Mouse (Mus musculus): ENCODE measurements around the gene Ap5s1. TPM values are rescaled to one million over a fixed set of nuclear protein-coding genes. Genes with fewer than 3 reads are reported as not detected.

Ap5s1 gene
- total RNA-seq, 2 experiments from 2014 or later, result 11.3 to 11.4 TPM

DNA sequence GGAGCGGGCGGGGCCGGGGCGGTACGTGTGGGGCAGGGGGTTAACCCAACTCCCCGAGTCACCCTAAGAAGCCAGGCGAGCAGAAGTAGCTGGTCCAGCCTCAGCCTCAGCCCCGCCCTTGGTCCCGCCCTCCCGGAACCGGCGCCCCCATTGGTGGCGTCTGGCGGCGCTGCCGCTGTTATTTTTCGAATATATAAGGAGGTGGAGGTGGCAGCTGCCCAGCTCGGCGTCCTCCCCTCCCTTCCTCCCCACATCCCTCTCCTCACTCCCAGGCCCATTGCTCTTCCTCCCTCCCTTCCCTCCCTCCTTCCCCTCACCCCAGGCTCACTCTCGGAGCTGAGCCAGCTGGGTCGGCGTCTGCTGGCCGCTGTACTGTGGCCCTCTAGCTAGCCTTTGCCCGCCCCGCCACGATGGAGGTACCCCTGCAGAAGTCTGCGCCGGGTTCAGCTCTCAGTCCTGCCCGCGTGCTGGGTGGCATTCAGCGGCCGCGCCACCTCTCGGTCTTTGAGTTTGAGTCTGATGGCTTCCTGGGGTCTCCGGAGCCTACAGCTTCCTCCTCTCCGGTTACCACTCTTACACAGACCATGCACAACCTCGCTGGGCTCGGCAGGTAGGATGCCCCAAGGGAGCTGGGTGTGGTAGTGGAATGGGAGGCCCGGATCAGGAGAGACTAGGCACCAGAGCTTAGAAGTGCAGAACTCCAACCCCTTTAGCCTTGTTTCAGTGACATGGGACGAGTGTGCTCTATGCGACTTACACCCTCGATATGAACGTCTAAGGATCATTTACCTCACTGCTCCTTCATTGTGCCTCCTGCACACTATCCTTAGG lies 19.9 kb upstream of the Ap5s1 start, which contains the start of the genes Cdc25b and Spef1:
Gene Cdc25b (plus strand): TSS at position 179 of the 831 bp plus-strand sequence.
Gene Spef1 (minus strand): TSS at position 512 of the 831 bp plus-strand sequence.
- peak; percentile 78 for ATAC-seq (replicated peaks; ENCODE audit: low FRiP score, poor library complexity, severe bottlenecking)

DNA sequence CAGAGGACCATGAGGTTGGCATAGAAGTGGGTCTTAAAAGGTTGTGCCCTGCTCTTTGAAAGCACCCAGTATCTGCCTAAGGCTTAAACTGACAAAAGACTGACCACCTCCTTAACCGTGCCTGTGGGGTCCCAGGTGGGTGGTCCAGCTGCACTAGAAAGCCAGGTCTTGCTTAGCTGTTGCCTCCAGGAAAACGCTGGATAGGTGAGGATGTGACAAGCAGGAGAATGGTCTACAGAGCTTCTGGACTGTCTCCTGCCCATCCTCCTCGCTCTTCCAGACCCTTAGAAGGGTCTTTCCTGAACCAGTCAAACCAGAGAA lies 19.3 kb upstream of the Ap5s1 start:
- 0 out of 2 replicates have a peak, but pooled peaks have one; percentile 1 for ATAC-seq (replicated peaks; ENCODE audit: low FRiP score, poor library complexity, severe bottlenecking)

DNA sequence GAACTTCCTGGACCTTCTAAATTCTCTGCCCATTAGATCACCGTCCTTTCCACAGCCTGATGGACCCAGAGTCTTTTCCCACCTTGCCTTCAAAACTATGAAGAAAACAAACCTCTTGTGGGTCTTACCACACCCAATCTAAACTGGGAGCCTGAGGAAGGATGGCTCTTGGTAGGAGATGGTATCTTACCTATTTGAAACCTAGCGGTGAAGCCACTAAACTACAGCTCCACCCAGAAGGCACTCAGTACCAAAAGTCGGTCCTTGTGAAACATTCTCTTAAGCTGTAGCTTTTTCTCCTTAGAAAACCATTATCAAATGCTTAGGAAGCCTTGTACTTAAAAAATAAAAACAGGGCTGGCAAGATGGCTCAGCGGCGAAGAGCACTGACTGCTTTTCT lies 18.6 kb upstream of the Ap5s1 start:
- peak; percentile 64 for ATAC-seq (replicated peaks; ENCODE audit: low FRiP score, poor library complexity, severe bottlenecking)

DNA sequence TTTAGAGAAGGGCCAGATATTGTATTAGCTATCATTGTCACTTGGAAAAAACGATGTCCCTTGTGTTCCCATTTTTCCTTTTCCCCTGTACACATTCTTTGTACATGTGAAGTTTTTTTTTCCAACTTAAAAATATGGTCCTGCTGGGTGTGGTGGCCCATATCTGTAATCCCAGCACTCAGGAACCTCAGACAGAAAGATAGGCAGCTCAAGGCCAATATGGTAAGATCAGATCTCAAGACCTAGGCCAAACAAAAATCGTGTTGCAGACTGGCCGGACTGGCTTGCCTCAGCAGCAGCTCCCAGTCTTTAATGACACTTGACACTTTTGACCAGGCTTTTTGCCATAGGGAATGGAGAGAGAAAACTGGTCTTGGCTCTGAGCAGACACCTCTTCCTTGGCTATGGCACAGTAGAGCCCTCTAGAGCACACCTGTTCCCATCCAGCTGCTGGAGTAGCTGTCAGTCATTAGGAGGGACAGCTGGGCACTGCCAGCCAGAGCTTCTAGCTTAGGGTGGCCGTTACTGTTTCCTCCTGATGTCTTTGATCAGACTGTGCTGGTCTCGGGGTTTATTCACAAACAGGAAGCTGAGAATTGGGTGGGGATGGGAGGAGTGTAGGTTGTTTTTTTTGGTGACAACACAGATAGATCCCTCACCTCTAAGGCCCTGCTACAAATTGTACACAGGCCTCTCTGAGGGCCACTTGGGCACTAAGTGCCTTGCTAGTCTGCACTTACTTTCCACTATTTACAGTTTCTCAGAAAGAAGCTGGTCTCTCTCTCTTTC lies 17.2 kb upstream of the Ap5s1 start:
- peak; percentile 41 for ATAC-seq (replicated peaks; ENCODE audit: low FRiP score, poor library complexity, severe bottlenecking)

DNA sequence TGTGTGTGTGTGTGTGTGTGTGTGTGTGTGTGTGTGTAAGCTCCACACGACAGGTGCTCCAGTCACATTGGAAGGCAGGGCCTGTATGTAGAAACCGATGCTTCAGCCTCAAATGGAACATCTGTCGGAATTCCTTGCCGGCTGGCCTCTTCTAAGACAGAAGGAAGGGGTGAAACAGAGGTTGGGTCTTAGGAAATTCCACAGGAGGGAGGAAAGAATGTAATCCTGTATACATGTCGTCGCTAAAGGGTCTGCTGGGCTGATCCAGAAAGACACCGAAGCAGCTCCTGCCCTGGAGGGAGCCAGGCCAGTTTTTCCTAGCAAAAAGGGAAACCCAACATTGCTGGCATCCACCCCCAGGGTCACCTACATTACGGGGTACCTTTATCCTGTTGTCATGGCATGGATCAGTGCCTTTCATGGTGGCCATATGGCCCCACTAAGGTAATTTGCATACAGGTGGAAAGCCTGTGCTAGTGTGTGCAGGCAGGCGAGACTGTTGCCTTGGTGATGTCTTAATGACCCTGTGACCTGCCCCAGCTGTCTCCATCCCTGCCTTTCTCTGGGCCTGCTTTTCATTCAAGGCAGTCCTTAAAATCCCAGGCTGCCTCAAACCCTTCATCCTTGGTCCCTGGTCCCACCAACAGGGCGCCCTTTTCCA lies 16.4 kb upstream of the Ap5s1 start:
- ATAC-seq (replicated peaks; ENCODE audit: low FRiP score, poor library complexity, severe bottlenecking), result no peak

DNA sequence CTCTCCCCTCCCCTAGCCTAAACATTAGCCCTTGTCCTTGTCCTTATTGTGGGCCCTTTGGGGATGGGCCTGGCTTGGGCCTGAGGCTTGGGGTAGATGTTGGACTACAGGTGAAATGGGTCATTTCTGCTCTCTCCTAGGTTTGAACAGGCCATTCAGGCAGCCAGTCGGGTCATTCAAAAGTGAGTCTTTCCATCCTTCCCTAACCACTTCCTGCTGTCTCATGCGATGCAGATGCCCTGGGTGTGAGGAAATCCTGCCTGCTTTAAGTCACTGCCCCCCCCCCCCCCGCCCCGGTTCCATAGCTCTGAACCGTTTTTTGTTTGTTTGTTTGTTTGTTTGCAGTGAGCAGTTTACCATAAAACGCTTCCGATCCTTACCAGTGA lies 15.9 kb upstream of the Ap5s1 start:
- no peak for ATAC-seq (replicated peaks; ENCODE audit: low FRiP score, poor library complexity, severe bottlenecking)

DNA sequence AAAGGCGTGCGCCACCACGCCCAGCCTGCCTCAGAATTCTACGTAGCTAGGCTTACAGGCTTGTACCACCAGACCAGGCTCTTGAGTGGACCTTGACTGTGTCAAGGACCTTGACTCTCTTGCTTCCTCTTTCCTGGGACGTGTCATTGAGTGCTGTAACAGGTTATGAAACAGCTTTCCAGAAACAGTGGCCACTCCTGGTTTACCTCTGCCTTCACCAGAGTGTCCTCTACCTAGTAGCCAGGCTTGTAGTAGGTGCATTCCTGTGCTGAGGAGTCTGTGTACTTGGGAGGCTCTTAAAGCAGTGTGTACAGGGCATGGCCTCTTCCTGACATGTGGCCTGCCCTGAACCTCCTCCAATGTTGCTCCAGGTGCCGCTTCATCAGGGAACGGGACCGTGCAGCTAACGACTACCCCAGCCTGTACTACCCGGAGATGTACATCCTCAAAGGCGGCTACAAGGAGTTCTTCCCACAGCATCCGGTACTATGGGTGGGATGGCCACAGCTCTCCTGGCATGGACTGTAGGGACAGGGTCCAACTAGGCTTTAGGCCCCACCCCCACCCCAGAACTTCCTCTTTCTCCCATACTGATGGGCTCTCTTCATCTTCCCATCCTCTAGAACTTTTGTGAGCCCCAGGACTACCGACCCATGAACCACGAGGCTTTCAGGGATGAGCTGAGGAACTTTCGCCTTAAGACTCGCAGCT lies 10.1 kb upstream of the Ap5s1 start:
- ATAC-seq (replicated peaks; ENCODE audit: low FRiP score, poor library complexity, severe bottlenecking), result no peak

DNA sequence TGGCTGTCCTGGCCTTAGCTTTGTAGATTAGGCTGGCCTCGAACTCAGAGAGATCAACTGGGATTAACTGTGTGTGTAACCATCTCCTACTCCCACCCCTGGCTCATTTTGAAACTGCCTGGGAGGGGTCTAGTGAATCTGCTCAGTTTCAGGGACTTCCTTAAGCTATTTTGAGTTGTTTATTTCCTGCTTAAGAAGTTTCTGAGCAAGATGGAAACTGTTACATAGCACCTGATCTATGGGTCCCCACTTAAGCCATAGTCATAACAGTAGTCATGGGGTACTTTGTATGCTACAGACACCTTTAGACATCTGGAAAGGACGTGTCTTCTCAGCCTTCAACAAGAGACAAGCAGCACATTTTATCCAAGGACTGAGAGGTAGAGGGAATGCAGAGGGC lies 6.2 kb upstream of the Ap5s1 start:
- no peak for ATAC-seq (replicated peaks; ENCODE audit: low FRiP score, poor library complexity, severe bottlenecking)

DNA sequence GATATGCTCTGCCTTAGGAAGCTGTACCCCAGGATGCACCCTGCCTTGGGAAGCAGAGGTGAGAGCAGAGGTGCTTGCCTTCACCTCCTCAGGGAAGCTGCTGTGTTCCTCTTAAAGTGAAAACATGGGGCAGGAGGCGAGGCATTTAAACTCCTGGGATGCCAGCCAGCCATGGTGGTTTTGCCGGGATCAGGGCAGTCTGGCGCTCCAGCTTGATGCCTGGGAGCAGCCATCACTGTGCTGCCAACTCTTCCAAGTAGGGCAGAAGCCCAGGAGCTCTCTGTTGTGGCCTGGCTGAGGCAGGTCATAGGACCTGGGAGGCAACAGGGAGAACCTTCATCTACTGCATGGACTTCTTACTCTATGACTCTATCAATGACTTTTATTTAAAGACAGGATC lies 5.6 kb upstream of the Ap5s1 start:
- ATAC-seq (replicated peaks; ENCODE audit: low FRiP score, poor library complexity, severe bottlenecking), result no peak

DNA sequence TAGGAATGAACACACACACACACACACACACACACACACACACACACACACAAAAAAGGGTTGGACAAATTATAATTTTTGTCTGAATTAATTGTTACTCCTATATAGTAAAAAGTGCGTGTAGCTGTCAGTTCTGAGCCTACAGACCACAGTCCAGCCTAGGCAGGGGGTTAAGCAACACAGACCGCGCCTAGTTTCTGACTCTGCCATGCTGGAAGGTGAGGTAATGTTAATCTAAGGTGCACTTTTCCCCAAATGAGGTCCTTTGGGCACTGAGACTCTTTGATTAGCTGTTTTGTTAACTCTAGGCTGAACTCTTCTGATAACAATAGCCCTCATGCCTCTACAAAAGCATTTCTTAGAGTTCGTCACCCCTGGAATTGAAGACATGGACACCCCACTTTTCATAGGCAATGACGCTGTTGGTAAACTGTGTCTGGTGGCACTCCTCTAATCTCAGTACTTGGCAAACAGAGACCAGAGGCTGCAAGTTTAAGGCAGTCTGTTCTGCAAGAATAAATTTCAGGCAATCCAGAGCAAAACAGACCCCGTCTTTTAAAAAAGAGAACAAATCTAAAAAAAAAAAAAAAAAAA lies 3.0 kb upstream of the Ap5s1 start:
- ATAC-seq (replicated peaks; ENCODE audit: low FRiP score, poor library complexity, severe bottlenecking), result no peak

DNA sequence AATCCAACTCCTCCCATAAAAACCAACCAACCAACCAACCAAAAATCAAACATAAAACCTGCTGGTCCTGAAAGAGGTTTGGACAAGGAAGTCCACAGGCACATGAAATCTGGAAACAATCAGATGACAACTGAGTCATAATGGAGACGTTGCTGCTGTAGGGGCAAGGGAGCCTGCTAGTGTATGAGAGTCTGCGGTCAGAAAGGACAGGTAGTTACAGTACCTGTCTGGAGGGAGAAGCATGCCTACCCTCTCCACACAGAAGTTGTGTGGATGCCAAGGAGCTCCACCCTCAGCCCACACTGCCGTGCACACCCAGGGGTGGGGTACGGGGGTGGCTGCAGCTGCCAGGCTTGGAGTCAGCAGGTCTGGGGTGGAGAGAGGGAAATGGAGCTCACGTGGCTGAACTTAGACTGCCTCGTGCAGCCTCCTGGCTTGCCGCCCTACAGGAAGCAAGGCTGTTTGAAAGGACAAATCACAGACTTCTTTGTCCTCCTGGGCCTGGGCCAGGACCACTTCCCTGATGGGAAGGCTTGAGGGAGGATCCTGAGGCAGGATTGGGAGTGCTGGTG lies 2.4 kb upstream of the Ap5s1 start:
- ATAC-seq (replicated peaks; ENCODE audit: low FRiP score, poor library complexity, severe bottlenecking), result peak; percentile 60

DNA sequence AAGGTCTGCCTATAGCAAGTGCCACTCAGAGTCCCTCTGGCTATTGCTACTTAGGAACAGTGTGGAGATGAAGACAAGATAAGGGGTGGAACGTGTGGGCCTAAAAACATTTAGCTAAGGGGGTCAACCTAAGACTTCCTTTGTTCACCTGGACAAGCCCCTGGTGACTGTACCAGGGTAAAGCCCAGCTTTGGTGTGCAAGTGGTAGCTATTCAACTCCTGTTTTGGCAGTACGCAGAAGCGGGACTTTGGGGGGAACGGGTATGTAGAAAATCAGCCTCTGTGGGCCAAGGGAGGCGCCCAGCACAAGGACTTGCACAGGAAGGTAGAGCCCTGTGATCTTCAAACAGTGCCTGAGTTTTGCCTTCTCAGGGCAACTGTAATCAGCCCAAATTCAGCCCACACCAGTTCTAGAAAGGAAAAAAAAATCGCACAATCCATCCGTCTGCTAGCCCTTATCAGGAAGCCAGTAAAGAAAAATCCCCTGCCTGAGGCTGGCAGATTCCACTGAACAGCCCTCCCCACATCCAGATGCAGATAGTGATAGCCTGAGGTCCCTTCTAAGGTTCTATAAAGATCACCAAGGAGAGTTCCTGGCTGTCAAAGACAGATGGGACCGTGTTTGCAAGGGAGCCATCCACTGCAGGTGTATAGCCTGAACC lies 1.2 kb upstream of the Ap5s1 start:
- ATAC-seq (replicated peaks; ENCODE audit: low FRiP score, poor library complexity, severe bottlenecking), result peak; percentile 52

DNA sequence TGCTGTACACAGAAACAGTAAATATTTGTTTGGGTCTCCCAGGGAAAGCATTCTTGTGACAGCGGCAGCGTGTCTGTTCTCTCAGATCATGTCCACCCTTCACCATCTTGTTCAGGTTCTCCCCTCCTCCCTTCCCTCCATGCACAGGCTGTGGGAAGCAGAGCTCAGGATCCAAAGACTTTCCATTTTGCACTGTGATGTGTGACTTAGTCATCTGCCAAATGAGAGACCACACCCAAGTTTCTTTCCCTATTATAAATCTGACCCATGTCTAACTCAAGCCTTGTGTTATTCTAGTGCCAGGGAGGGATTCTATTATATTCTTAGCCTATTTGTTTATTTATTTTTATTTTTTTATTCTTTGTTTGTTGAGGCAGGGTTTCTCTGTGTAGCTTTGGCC lies 1.5 kb downstream of the Ap5s1 start:
- ATAC-seq (replicated peaks; ENCODE audit: low FRiP score, poor library complexity, severe bottlenecking), result no peak

DNA sequence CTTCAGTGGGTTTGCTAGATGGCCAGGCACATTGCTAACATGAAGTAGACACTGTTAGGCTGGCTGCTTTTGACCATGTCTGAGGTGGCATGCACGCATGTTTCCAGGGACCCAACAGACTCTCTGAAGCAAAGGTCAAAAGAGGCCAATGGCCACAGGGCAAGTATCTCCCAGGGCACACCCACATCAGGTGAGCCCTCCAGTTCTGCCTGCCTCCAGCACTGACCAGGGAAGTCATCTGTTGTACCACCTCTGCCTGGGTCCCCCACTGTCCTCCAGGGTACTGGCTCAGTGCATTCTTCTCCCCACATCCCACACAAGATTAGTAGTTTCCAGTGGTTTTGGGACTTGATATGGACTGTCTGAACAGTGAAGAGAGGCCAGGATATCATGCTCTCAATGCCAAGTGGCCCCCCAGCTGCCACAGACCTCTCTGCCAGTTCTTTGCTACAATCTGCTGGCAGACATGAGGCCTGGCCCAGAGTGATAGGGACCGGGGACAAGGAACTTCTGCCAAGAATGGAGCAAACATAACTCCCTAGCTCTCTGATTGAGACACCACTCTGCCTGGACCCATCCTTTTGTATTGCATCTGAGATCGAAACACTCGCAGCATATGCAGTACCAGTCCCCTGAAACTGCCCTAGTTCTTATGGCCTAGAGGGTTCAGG lies 2.4 kb downstream of the Ap5s1 start:
- peak; percentile 36 for ATAC-seq (replicated peaks; ENCODE audit: low FRiP score, poor library complexity, severe bottlenecking)

DNA sequence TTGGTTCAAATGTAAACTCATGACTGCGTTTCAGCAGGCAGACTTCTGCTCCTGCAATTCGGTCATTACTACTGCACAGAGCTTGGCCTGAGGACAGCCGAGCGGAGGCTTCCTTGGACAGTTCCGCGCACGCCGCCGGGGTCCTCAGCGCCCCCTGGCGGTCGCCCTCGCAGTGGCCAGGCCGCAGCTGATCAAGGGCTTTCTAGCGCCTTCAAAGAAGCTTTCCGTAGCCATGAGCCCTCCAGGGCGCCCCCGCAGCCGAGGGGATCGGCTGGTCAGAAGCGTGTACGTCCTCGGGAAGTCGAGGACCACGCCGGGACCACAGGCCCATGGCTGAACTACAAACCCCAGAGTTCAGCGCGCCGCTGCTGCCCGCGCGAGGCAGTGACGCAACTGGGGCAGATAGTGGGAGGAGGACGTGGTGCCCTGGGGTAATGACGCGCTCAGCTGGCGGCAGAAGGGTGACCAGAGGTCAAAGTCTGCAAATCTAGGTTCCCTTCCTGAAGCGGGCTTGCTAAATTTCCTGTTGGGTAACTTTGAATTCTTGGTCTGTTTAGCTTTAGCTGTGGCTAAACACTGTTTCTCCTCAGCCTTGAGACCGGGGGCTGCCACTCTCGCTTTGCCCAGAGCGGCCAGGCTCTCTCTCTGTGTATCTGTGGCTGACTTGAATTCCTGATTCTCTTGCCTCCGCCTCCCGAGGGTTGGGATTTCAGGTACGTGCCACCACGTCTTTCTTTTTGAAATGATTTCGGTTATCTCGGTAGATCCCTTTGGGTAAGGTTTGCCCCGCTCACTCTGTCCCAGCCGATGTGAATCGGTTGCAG lies 3.3 kb downstream of the Ap5s1 start:
- peak; percentile 76 for ATAC-seq (replicated peaks; ENCODE audit: low FRiP score, poor library complexity, severe bottlenecking)

DNA sequence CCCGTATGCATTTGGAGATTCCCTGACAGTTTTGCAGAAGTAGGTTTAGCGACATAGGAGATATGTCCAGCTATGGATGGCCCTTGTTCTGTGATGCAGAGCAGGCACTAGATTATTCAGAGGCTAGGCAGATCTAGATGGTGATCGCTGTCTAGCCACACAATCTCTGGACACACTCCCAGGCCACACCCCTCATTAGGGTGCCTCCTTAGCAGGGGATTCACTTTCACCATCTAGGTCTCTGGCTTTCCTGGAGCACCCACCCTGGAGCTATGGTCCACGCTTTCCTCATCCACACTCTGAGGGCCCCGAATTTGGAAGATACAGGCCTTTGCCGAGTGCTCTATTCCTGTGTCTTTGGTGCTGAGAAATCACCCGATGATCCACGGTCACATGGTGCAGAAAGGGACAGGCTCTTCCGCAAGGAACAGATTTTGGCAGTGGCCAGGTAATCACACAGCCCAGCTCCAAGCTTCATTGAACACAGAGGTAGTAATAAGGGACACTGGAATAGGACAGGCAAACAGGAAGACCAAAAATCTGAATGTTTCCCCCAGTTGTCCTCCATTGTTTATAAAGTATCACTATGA lies 4.2 kb downstream of the Ap5s1 start:
- ATAC-seq (replicated peaks; ENCODE audit: low FRiP score, poor library complexity, severe bottlenecking), result no peak

DNA sequence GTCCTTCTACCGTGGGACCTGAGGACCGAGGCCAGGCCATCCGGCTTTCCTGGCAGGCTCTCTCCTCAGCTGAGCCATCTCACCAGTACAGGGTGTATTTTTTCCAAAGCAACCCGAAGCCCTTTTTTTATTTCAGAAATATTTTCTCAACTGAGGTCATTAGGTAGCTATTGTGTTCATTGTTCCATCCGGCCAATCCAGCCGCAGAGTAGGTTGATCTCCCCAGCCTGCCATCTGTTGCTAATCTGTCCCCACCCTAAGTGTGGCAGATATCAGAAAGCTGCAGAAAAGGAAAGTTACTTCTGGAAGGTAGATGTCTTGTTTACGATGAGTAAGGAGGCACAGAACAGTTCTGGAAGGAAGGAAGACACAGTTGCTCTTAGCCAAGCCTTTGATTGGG lies 6.9 kb downstream of the Ap5s1 start:
- peak; percentile 67 for ATAC-seq (replicated peaks; ENCODE audit: low FRiP score, poor library complexity, severe bottlenecking)
